Mouse (Mus musculus): ENCODE results near the gene Samd7.

DNA sequence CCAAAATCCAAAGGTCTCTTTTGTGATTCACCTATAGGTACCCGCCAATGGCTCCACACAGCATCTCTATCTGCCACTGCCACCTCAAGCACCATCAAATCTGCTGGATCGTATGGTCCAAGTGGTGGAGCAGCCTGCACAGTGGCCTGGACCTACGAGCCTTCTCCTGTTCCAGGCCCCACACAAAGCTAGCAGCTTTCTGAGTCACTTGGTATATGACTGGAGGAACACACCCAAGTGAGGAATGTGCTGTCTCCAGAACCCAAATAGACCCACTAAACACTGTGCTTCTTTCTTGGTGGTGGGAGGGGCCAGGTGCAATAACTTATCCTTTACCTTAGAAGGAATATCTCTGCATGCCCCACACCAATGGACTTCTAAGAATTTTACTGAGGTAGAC is 40.1 kb upstream of the Samd7 start:
- TF ChIP-seq CTCF (IDR thresholded peaks at IDR 0.05; ENCODE audit: control insufficient read depth, insufficient read depth, low read length) (no peak), POLR2A (IDR thresholded peaks at IDR 0.05; ENCODE audit: borderline replicate concordance, control insufficient read depth, low read depth, low read length) (no peak)
